Mouse (Mus musculus) G1E (cell line): ENCODE measurements at regions not wholly inside any gene's neighbourhood (a gene's known extent, or its start where the extent isn't known, plus 50 kb on each side); places are given as distances from the start of the nearest gene placed in this dataset.

Experiments used
- ATAC-seq: 2 replicates; pipeline ENCODE4 v1.8.0; 2016; ENCODE audit warnings: mild to moderate bottlenecking; ENCODE audit not compliant: insufficient number of reproducible peaks, poor library complexity, low FRiP score, severe bottlenecking; ENCODE audit errors: extremely low read depth
- DNase-seq: peaks from one replicate; pipeline ENCODE4 v3.0.0; 2012; ENCODE audit warnings: low spot score
- H3K27me3 ChIP-seq: 2 replicates; pipeline ENCODE4 v1.6.1; 2012; ENCODE audit warnings: mild to moderate bottlenecking, low read length, inconsistent platforms; ENCODE audit not compliant: insufficient read depth
- H3K36me3 ChIP-seq: replicated peaks from 2 replicates; pipeline ENCODE3; 2012; ENCODE audit warnings: mild to moderate bottlenecking, inconsistent platforms
- H3K4me1 ChIP-seq: 2 replicates; pipeline ENCODE4 v1.6.1; 2012; ENCODE audit warnings: low read depth, low read length, inconsistent platforms, mixed read lengths; ENCODE audit not compliant: insufficient read depth
- H3K4me3 ChIP-seq: 2 replicates; pipeline ENCODE4 v1.5.1; 2012; ENCODE audit warnings: low read depth, mild to moderate bottlenecking, inconsistent platforms, low read length, moderate library complexity, mixed read lengths
- H3K9me3 ChIP-seq: replicated peaks from 2 replicates; pipeline ENCODE4 v1.6.1; 2012; ENCODE audit warnings: inconsistent platforms
- CTCF ChIP-seq: IDR thresholded peaks from 2 replicates; pipeline ENCODE4 v1.5.1; 2012; ENCODE audit warnings: low read depth, low read length, inconsistent platforms, mixed read lengths
- GATA1 ChIP-seq: IDR thresholded peaks from 2 replicates; pipeline ENCODE4 v1.6.1; 2012; ENCODE audit warnings: borderline replicate concordance, low read length, inconsistent platforms, mixed read lengths
- GATA2 ChIP-seq: IDR thresholded peaks from 2 replicates; pipeline ENCODE4 v1.6.1; 2012; ENCODE audit warnings: low read depth, low read length, inconsistent platforms, borderline replicate concordance
- POLR2AphosphoS5 ChIP-seq: IDR thresholded peaks from 2 replicates; pipeline ENCODE4 v1.6.1; 2012; ENCODE audit warnings: low read depth, low read length, inconsistent platforms; ENCODE audit not compliant: insufficient replicate concordance
- TAL1 ChIP-seq: conservative IDR thresholded peaks from 2 replicates; pipeline ENCODE4 v1.6.1; 2012; ENCODE audit warnings: low read depth, low read length, inconsistent platforms, mixed read lengths

DNA sequence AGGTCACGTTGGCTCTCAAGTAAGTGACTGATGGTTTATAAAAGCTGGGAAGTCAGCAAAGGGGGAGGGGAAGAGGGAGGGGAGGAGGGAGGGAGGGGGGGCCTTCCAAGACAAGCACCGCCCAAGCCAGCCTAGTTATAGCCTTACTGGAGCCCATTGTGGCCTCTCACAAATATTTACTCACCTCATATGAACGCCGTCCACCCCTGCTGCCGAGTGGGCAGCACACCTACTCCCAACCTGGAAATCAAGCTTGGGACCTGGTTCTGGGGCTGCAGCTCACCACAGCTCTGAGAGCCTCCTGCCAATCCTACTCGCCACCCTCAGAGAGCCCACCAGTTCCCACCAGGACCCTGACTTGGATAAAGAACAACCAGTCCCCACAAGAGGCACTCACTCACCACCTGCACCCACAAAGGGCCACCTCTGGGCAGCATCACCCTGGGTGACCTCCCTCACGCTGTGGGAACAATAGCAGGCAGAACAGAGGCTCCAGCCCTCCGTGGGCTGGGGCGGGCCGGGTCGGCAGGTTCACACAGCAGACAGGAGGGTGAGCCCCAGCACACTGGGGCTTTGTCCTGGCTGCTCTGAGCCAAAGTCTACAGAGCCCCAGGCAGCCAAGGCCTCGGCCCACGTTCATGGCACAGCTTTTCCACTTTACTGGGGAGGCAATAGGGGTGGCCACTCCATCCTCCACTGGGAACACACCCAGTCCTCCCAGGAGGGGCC lies 171.8 kb downstream of the Bcl11b start:
- DNase-seq (no peak), ATAC-seq (no peak)
- no peak for TF ChIP-seq GATA1
- TF ChIP-seq POLR2AphosphoS5: no peak
- TF ChIP-seq CTCF: no peak
- no peak for TF ChIP-seq TAL1
- TF ChIP-seq GATA2: no peak
- Histone ChIP-seq H3K9me3 (peaks cover 98% of the 10 kb centered on the region), H3K36me3 (no peaks in the 10 kb centered on the region), H3K4me1 (no peaks in the 10 kb centered on the region), H3K4me3 (peak overlapping the region; percentile 13; the same call in 1 of the 2 replicates), H3K27me3 (no peaks in the 10 kb centered on the region)

GRCm38 (mm10) chr12:107833001-107833400 lies 170.4 kb downstream of the Bcl11b start:
- Histone ChIP-seq H3K27me3 (no peaks in the 10 kb centered on the region), H3K4me1 (no peaks in the 10 kb centered on the region), H3K36me3 (no peaks in the 10 kb centered on the region), H3K4me3 (no peak overlapping the region), H3K9me3 (peaks cover 98% of the 10 kb centered on the region)
- TF ChIP-seq GATA2 (no peak), POLR2AphosphoS5 (no peak), TAL1 (no peak)
- DNase-seq (no peak), ATAC-seq (no peak)

DNA sequence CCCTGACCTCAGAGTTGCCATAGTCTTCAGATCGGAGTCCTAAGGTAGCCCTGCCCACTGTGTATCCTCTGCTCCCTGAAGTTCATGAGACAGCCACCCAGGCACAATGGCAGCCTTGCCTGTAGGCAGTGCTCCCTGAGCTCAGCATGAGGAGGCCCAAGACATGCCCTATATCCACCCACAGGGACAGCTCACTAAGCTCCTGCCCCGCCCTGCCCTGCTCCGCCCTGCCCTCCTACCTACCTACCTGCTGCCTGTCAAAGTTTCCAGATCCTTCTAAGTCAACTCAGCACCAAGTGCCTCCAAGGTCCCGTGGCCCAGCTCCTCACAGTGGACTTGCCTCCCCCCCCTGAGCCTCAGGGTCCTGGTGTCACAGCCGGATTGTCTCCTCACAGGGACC lies 168.9 kb downstream of the Bcl11b start:
- no peaks in the 10 kb centered on the region for H3K36me3 ChIP-seq
- no peak for TF ChIP-seq GATA1
- TF ChIP-seq CTCF: no peak
- TF ChIP-seq POLR2AphosphoS5: no peak
- no peak for TF ChIP-seq GATA2
- no peak for TF ChIP-seq TAL1
- peaks cover 99% of the 10 kb centered on the region for H3K9me3 ChIP-seq
- DNase-seq (no peak), ATAC-seq (no peak)
- no peaks in the 10 kb centered on the region for H3K27me3 ChIP-seq
- H3K4me3 ChIP-seq: no peak overlapping the region; the same call in 1 of the 2 replicates
- H3K4me1 ChIP-seq: no peaks in the 10 kb centered on the region

DNA sequence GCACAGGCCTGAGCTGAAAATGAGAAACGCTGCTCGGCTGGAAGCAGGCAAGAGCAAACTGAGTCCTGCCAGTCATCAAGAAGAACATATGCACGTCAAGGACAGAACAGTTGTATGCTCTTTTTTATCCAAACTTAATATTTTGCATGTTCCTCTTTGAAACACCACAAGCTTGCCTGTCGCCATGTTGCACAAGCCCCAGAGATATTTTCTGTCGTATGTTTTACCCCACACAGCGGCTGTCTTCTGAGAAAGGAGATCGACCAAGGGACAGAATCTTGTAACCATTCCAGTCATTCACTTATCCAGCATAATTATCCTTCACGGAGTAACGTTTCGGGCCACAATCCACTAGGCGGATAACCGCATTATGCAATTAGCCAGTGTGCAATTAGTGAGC lies 165.7 kb downstream of the Bcl11b start:
- no peak for ATAC-seq
- no peaks in the 10 kb centered on the region for H3K36me3 ChIP-seq
- DNase-seq: no peak
- no peaks in the 10 kb centered on the region for H3K27me3 ChIP-seq
- no peaks in the 10 kb centered on the region for H3K4me1 ChIP-seq
- peaks cover 98% of the 10 kb centered on the region for H3K9me3 ChIP-seq
- no peak for TF ChIP-seq CTCF
- no peak for TF ChIP-seq GATA2
- TF ChIP-seq GATA1: no peak
- no peak for TF ChIP-seq POLR2AphosphoS5
- TF ChIP-seq TAL1: no peak
- H3K4me3 ChIP-seq: no peak overlapping the region; the same call in 1 of the 2 replicates

DNA sequence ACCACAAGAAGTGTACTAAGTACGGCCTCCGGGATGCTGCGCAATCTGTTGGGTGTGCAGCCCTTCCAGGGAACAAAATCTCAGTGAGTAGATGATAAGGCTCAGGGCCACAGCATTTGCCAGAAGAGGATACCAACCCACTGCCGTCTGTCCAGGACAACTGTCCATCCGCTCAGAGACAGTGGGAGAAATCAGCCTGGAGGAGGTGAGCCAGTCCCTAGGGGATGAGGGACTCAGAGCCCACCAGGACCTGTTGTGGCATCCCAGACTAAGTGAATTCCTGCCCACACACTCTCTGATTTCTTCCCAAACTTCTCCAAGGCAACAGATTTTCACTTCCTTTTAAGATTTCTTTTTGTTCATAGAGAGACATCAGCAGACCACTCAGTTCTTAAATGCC lies 158.8 kb downstream of the Bcl11b start:
- ATAC-seq (no peak), DNase-seq (no peak)
- TF ChIP-seq CTCF (no peak), TAL1 (no peak), GATA1 (no peak), POLR2AphosphoS5 (no peak), GATA2 (no peak)

DNA sequence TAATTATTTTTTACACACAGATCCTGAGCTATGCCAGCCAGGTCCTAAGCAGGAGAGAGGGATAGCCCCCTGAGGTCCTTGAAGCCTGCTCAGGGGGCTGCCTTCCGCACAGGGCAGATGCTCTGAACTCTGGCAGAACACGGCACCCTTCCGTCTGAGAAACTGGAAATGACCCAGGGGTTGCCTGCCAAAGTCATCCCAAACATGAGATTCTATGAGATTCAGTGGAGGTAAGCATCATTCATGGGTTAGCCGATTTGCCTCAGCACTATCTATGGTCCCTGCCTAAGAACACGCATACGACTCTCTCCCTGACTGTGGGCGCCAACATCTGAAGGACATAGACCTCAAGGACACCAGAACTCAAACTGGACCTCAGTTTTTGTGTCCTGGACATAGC lies 152.8 kb downstream of the Bcl11b start:
- H3K4me1 ChIP-seq: no peaks in the 10 kb centered on the region
- no peaks in the 10 kb centered on the region for H3K27me3 ChIP-seq
- H3K36me3 ChIP-seq: no peaks in the 10 kb centered on the region
- ATAC-seq (no peak), DNase-seq (no peak)
- TF ChIP-seq GATA1: no peak
- no peak for TF ChIP-seq CTCF
- TF ChIP-seq TAL1: no peak
- TF ChIP-seq GATA2: no peak
- no peak for TF ChIP-seq POLR2AphosphoS5
- H3K9me3 ChIP-seq: peaks cover 80% of the 10 kb centered on the region
- no peak overlapping the region for H3K4me3 ChIP-seq

More for the DNA sequence above, 158.8 kb downstream of the Bcl11b start:
- H3K36me3 ChIP-seq: no peaks in the 10 kb centered on the region
- H3K4me1 ChIP-seq: no peaks in the 10 kb centered on the region
- H3K27me3 ChIP-seq: no peaks in the 10 kb centered on the region
- H3K4me3 ChIP-seq: no peak overlapping the region
- H3K9me3 ChIP-seq: peaks cover 80% of the 10 kb centered on the region
